Mouse (Mus musculus) neural tube, embryonic 13.5 days (tissue): ENCODE data around the gene Acsl6. TPM values are rescaled to one million over a fixed set of nuclear protein-coding genes. Genes with fewer than 3 reads are reported as not detected.

Source experiments
- ATAC-seq: fragments of 200-750 bp; cut with Nextera tagmentation; 2 replicates; pipeline ENCODE4 v1.8.0; 2017; ENCODE audit warnings: low read depth, mild to moderate bottlenecking, moderate TSS enrichment, moderate library complexity
- H3K27ac ChIP-seq: fragments of 300-500 bp; sonication (generic); replicated peaks from 2 replicates; pipeline ENCODE4 v1.5.1; 2015; ENCODE audit warnings: moderate library complexity, mild to moderate bottlenecking, inconsistent platforms
- H3K27me3 ChIP-seq: fragments of 300-500 bp; sonication (generic); 2 replicates; pipeline ENCODE4 v1.6.1; 2015; ENCODE audit warnings: mild to moderate bottlenecking, inconsistent platforms
- H3K36me3 ChIP-seq: fragments of 300-500 bp; sonication (generic); 2 replicates; pipeline ENCODE4 v1.6.1; 2015; ENCODE audit warnings: mild to moderate bottlenecking, inconsistent platforms
- H3K4me1 ChIP-seq: fragments of 300-500 bp; sonication (generic); replicated peaks from 2 replicates; pipeline ENCODE4 v1.6.1; 2015; ENCODE audit warnings: inconsistent platforms
- H3K4me2 ChIP-seq: fragments of 300-500 bp; sonication (generic); 2 replicates; pipeline ENCODE4 v1.6.1; 2015; ENCODE audit warnings: inconsistent platforms, mild to moderate bottlenecking, moderate library complexity
- H3K4me3 ChIP-seq: fragments of 300-500 bp; sonication (generic); 2 replicates; pipeline ENCODE4 v1.5.1; 2015; ENCODE audit warnings: mild to moderate bottlenecking, inconsistent platforms
- H3K9ac ChIP-seq: fragments of 300-500 bp; sonication (generic); 2 replicates; pipeline ENCODE4 v1.6.1; 2015; ENCODE audit warnings: moderate library complexity, mild to moderate bottlenecking, inconsistent platforms
- H3K9me3 ChIP-seq: fragments of 300-500 bp; sonication (generic); 2 replicates; pipeline ENCODE4 v1.6.1; 2016; ENCODE audit warnings: inconsistent platforms
- WGBS: fragments of 180-500 bp; shearing (Covaris S2); methylation state at CpG from one replicate; pipeline ENCODE4 v1.1.7; 2015; 5-methylcytosine and 5-hydroxymethylcytosine counted together
- polyA plus RNA-seq: library from polyadenylated mRNA; unstranded; fragments of >200 nt; fragmentation: Nextera tagmentation; extraction: Ambion mirVana; gene quantifications from 2 replicates; pipeline ENCODE4 v1.2.1, GENCODE M21; 2015

Gene Acsl6
- polyA plus RNA-seq, 1 experiment from 2014 or later, result 32.2 TPM

DNA sequence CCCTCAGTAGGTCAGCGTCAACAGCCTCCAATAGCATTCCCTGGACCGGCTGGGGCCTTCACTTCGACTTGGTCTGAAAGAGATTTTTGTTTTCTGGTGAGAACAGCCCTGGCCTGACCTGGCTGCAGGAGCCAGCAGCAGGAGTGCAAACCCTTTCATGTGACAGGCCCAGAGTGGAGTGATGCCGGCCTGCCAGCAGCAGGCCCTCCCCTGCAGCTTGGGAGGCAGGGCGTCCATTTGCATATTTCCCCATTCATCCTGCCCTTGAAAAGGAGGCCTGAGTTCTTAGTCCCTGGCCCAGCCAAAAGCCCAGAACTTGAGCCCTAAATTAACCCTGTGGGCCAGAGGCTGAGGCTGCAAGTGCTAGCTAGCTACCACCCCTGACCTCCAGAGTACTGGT is 8.4 kb downstream of the Acsl6 start:
- WGBS, result 3% methylated on average over 5 of the region's 5 CpGs
- Histone ChIP-seq H3K9ac (peak overlapping the region; percentile 49; the same call in 1 of the 2 replicates), H3K4me3 (no peak overlapping the region), H3K4me1 (peaks cover 56% of the 10 kb centered on the region), H3K4me2 (no peak overlapping the region), H3K36me3 (no peaks in the 10 kb centered on the region), H3K27me3 (no peaks in the 10 kb centered on the region), H3K27ac (peak overlapping the region; percentile 61), H3K9me3 (no peaks in the 10 kb centered on the region)
- ATAC-seq, result peak; percentile 32; the same call in 1 of the 2 replicates

DNA sequence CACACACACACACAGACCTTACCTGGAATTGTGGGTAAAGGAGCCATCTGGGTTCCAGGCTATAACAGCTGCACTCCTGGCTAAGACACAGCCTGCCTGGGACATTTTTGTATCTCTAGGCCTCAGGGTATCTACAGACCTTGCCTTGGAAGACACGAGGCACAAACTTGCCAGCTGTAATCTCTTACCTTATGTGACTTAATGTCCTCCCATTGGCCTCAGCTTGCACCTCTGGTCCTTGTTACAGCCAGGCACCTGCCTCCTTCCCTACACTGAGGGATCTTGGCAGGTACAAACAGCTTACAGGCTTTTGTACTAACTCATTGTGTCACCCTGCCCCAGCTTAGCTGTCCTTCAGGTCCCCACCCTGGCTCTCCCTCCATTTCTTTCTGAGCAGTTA is 9.0 kb downstream of the Acsl6 start:
- 24% methylated on average over 1 of the region's 1 CpGs for WGBS
- no peak for ATAC-seq
- Histone ChIP-seq H3K4me3 (no peak overlapping the region), H3K9ac (0 out of 2 replicates have a peak overlapping the region, but pooled peaks have one; percentile 1), H3K4me2 (no peak overlapping the region), H3K9me3 (no peaks in the 10 kb centered on the region), H3K27me3 (no peaks in the 10 kb centered on the region), H3K36me3 (no peaks in the 10 kb centered on the region), H3K27ac (peak overlapping the region; percentile 61; the same call in 1 of the 2 replicates), H3K4me1 (peaks cover 51% of the 10 kb centered on the region)

DNA sequence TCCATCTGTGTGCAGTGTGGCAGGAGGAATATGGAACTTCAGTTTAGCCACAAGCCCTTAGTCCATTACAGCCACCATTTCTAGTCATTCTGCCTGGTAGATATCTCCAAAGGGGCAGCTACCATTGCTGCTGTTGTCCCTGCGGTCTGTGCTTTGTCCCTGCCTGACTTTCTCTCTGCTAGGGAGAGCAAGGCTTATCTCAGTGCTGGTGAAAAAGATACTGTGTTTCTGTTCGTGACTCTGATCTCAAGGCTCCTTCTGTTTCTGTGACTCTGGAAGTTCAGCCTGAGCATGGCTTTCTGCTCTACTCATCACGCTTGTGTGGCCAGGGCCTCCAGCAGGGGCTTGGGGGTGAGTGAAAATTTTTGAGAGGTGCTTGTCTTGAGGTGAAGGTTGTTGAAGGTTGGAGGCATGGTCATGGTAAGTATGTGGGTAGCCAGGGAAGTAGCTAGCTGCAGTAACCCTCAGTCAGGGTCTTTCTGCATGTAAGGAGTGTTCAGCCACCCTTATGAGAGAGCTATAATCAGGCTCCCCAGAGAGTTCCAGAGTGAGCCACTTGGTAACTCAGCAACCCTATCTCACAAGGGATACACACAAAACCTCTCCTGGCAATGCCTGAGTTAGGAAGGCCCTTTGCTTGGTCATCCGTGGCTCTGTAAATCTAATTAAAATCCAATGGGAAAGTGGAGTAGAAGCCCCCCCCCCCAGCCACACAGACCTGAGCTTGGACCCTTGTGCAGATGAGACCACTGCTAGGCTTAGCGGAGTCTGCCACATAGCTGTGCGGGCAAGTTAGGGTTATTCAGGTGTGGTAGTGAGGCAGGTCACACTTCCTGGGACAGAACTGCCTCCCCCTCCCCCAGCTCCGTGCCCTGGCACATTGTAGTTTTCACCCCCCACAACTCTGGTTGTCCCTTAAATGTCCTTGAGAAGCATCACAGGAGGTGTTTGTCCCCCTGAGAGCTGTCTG is 10.1 kb downstream of the Acsl6 start:
- 0 out of 2 replicates have a peak, but pooled peaks have one; percentile 32 for ATAC-seq
- Histone ChIP-seq H3K36me3 (no peaks in the 10 kb centered on the region), H3K9ac (no peak overlapping the region), H3K4me2 (no peak overlapping the region), H3K27ac (peak overlapping the region; percentile 61; the same call in 1 of the 2 replicates), H3K27me3 (no peaks in the 10 kb centered on the region), H3K4me3 (no peak overlapping the region), H3K9me3 (no peaks in the 10 kb centered on the region), H3K4me1 (peaks cover 47% of the 10 kb centered on the region)
- whole genome bisulfite sequencing, result 71% methylated on average over 7 of the region's 7 CpGs

DNA sequence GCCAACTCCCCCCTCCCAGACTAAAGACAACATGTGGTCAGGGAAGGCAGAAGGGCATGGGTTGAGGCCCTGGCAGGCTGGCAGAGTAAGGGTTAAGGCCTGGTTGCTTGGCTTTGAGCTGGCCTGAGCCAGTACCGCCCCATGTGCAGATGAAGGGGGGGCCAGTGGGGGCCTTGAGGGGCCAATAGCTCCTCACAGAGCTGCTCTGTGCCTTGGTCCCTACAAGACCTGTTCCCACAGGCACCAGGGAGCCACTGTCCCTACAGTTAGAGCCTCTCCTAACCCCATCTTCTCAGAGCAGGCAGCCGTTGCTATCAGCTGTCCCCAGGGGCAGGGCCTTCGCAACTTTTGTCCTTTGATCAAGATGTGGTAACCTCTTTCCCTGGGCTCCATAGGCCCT is 11.1 kb downstream of the Acsl6 start:
- no peaks in the 10 kb centered on the region; the same call in 1 of the 2 replicates for H3K36me3 ChIP-seq
- no peak overlapping the region for H3K4me3 ChIP-seq
- no peak overlapping the region for H3K27ac ChIP-seq
- H3K4me1 ChIP-seq, result peaks cover 47% of the 10 kb centered on the region
- H3K4me2 ChIP-seq, result no peak overlapping the region
- WGBS, result 13% methylated on average over 3 of the region's 3 CpGs
- H3K9ac ChIP-seq, result 0 out of 2 replicates have a peak overlapping the region, but pooled peaks have one; percentile 0
- no peaks in the 10 kb centered on the region for H3K27me3 ChIP-seq
- no peak for ATAC-seq
- no peaks in the 10 kb centered on the region for H3K9me3 ChIP-seq

DNA sequence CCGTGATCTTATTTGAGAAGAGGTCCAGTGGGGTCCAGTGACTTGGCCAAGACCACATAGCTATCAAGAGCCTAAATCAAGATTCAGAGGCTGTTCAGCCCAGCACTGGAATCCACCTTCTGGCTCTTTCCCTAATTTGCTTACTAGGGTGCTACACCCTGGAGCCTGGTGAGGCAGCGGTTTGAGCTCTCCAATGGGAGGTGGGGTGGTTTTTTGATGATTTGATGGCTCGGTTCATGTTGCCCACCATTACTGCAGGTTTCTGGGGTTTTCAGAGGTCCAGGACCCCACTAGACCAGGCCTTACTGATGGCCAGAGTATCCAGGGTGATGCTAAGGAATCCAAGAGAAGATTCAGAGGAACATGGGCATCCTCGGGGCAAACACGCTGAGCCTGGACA is 11.7 kb downstream of the Acsl6 start:
- Histone ChIP-seq H3K4me3 (no peak overlapping the region), H3K9ac (no peak overlapping the region), H3K27ac (no peak overlapping the region), H3K36me3 (peaks cover 6% of the 10 kb centered on the region), H3K27me3 (no peaks in the 10 kb centered on the region), H3K9me3 (no peaks in the 10 kb centered on the region), H3K4me1 (peaks cover 47% of the 10 kb centered on the region), H3K4me2 (no peak overlapping the region)
- WGBS, result 85% methylated on average over 5 of the region's 5 CpGs
- no peak for ATAC-seq

DNA sequence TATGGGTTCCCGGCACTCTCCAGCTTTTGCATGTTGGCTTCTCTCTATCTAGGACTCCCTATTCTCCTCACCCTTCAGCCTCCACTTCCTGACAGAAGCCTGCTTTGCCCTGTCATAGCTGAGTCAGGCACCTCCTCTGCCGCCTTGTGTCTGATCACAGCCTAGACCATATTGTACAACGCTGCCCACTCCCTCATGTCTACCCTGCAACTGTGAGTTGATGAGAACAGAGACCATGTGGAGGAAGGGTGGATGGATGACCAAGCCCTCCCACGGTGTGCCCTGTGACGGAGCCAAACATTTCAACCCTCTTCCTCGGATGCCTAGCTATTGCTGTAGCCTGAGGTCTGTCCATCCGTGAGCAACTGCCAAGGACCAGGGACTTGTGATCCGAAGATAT is 13.8 kb downstream of the Acsl6 start:
- Histone ChIP-seq H3K4me3 (no peak overlapping the region), H3K36me3 (peaks cover 24% of the 10 kb centered on the region), H3K27ac (no peak overlapping the region), H3K4me1 (peaks cover 28% of the 10 kb centered on the region), H3K4me2 (no peak overlapping the region), H3K27me3 (no peaks in the 10 kb centered on the region), H3K9ac (no peak overlapping the region), H3K9me3 (no peaks in the 10 kb centered on the region)
- ATAC-seq, result no peak
- WGBS, result 94% methylated on average over 8 of the region's 8 CpGs

DNA sequence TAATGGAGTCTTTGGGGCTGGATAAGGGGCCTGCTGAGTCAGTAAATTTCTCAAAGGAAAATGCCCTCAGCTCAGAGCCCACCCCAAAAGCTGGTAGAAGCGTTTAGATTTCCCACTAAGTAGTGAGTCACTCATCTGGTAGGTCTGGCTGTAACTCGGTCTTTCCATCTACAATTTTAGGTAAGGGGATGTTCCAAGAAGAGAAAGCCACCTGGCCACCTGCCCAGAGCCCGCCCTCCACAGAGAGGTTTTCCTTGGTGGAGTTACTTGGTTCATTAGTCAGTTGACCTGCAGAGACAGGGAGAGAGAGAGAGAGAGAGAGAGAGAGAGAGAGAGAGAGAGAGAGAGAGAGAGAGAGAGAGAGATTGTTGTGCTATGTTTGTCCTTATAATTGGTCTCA is 14.2 kb downstream of the Acsl6 start:
- 91% methylated on average over 3 of the region's 3 CpGs for WGBS
- no peak overlapping the region for H3K9ac ChIP-seq
- H3K27ac ChIP-seq, result no peak overlapping the region
- peaks cover 28% of the 10 kb centered on the region for H3K36me3 ChIP-seq
- H3K4me2 ChIP-seq, result no peak overlapping the region
- H3K4me3 ChIP-seq, result no peak overlapping the region
- peaks cover 23% of the 10 kb centered on the region for H3K4me1 ChIP-seq
- ATAC-seq, result no peak
- H3K9me3 ChIP-seq, result no peaks in the 10 kb centered on the region
- no peaks in the 10 kb centered on the region for H3K27me3 ChIP-seq

DNA sequence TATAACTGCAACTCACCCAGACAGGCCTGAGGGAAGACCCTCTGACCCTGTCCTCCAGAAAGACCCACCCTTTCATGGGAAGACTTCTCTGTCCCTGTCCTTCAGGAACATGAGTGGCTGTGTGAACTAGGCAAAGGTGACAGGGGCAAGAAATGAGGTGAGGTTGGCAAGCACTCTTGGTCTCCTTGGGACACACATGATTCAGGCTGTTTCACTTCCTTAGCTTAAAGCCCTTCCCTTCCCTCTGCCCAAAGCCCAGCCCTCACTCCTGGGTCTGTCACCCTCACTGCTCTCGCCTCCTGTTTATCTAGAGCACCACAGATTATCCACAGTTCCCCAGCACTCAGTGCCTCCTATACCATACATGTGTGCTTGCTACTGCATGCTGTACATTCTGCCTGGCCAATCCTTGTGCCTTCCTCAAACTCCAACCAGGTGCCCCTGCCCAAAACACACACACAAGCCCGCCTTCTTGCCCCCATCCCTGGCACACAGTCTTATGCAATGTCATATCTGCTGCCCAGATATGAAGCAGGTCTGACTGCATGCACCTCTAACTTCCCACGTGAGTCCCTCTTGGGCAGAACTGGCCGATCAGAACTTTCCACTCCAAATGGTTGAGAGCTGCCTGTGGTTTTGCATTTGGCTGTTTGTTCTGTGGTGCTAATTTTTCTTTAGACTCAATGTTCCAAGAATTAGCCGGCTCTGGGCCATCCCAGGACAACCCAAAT is 18.4 kb downstream of the Acsl6 start:
- no peak overlapping the region for H3K4me3 ChIP-seq
- no peak overlapping the region for H3K4me2 ChIP-seq
- H3K4me1 ChIP-seq, result no peaks in the 10 kb centered on the region
- H3K27me3 ChIP-seq, result no peaks in the 10 kb centered on the region
- 84% methylated on average over 5 of the region's 5 CpGs for WGBS
- no peak for ATAC-seq
- H3K9me3 ChIP-seq, result no peaks in the 10 kb centered on the region
- no peak overlapping the region for H3K27ac ChIP-seq
- no peak overlapping the region for H3K9ac ChIP-seq
- H3K36me3 ChIP-seq, result peaks cover 59% of the 10 kb centered on the region

DNA sequence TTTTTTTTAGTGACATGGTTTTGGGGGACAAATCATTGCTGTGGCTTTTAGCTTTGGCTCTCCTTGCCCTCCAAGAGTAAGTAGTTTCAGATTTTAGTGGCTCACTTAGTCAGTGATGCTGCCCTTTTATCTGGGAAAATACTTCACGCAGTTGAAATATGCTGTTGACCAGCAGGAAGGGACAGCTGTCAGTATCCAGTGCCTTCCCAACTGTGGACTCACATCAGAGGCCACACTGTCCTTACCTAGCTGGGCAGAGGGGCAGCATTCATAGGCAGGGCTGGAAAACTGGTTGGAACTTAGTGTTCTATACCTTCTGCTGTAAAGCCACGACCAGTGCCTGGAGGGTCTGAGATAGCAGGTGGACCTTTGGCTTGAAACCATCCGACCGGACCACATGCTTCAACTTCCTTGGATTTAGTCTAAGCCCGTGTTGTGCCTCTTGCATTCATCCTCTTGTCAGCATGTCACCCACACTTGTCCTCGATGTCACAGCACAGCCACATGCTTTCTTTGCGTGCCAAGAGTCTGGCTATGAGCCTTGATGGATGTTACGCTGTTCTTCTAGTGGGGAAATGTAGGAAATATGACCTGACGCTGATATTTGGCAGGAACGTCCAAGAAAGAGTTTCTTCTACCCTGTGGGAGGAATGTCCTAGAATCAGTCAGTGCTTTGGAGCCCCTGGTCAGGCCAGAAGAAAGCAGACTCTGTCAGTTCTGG is 28.0 kb downstream of the Acsl6 start:
- 91% methylated on average over 10 of the region's 10 CpGs for WGBS
- Histone ChIP-seq H3K36me3 (peaks cover 95% of the 10 kb centered on the region), H3K9me3 (no peaks in the 10 kb centered on the region), H3K27me3 (no peaks in the 10 kb centered on the region), H3K27ac (no peak overlapping the region), H3K4me1 (no peaks in the 10 kb centered on the region), H3K4me2 (no peak overlapping the region), H3K9ac (no peak overlapping the region), H3K4me3 (no peak overlapping the region)
- no peak for ATAC-seq

DNA sequence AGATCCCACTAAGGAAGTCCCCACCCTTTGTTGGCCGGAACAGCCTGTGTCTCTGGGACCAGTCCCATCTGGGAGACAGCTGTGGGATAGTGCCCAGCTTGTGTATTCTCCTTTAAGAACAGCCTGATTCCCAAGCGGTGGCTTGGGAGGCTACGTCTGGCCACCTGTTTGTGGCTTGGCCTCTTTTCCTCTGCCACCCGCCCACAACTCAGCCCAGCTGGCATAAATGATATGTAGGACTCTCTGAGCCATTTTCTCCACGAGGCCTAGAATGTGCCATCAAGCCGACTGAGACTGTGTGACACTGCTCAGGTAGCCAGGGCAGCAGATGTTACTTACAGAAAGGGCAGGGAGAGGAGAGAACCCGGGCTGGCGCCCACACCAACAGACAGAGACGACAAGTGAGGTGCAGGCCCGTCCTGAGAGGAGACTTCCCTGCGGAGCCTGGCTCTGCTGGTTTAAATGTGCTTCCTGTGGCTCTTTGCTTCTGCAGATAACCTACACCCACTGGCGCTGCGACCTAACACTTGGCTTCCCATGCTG is 32.6 kb downstream of the Acsl6 start:
- Histone ChIP-seq H3K27me3 (no peaks in the 10 kb centered on the region), H3K27ac (no peak overlapping the region), H3K9me3 (no peaks in the 10 kb centered on the region), H3K9ac (no peak overlapping the region), H3K4me1 (no peaks in the 10 kb centered on the region), H3K4me2 (no peak overlapping the region), H3K4me3 (no peak overlapping the region), H3K36me3 (peaks cover 95% of the 10 kb centered on the region)
- ATAC-seq, result no peak
- 41% methylated on average over 13 of the region's 13 CpGs for WGBS

DNA sequence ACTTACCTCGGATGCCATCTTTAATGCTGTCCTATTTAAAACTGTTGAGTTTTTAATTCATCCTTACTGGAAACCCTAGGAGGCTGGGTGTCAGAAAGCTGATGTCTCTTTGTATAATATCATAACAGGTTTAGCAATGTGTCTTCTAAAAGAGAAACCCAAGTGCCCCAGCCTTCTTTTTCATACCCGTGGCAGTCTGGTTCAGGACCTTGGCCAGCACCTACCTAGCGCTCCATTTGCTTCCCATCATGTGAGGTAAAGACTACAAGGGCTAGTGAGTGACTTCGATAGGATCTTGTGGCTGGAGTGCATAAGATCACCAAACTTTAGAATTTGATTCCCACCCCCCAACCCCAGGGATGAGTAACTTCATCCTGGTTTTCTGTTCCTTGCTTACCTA is 40.1 kb downstream of the Acsl6 start:
- no peak overlapping the region for H3K4me3 ChIP-seq
- H3K9ac ChIP-seq, result no peak overlapping the region
- no peak overlapping the region for H3K27ac ChIP-seq
- H3K4me1 ChIP-seq, result no peaks in the 10 kb centered on the region
- H3K27me3 ChIP-seq, result no peaks in the 10 kb centered on the region
- peaks cover 60% of the 10 kb centered on the region for H3K36me3 ChIP-seq
- H3K9me3 ChIP-seq, result no peaks in the 10 kb centered on the region
- H3K4me2 ChIP-seq, result no peak overlapping the region
- 55% methylated on average over 4 of the region's 4 CpGs for WGBS
- no peak for ATAC-seq
